Mouse (Mus musculus): ENCODE results near the gene Pcdh11x. TPM values are rescaled to one million over a fixed set of nuclear protein-coding genes. Genes with fewer than 3 reads are reported as not detected.
"Not testable (repeated sequence)": the region's sequence is repeated elsewhere in the genome, so short reads cannot be mapped to it uniquely, and the experiment has no call there.

Pcdh11x gene
- polyA plus RNA-seq, 1 experiment from 2014 or later: 17.6 TPM

GRCm38 (mm10) chrX:120599309-120599708, 309.2 kb downstream of the Pcdh11x start:
- no peaks in the 10 kb centered on the region for H3K4me1 ChIP-seq (replicated peaks)
- no peak overlapping the region for H3K4me2 ChIP-seq
- 90% methylated on average over 1 of the region's 1 CpGs for WGBS
- H3K27me3 ChIP-seq: no peaks in the 10 kb centered on the region
- no peak overlapping the region for H3K9ac ChIP-seq
- H3K9me3 ChIP-seq: no peaks in the 10 kb centered on the region
- H3K27ac ChIP-seq: no peak overlapping the region
- H3K36me3 ChIP-seq: no peaks in the 10 kb centered on the region
- no peak overlapping the region for H3K4me3 ChIP-seq
- ATAC-seq (ENCODE audit: low FRiP score): no peak

GRCm38 (mm10) chrX:120618460-120618859, 328.4 kb downstream of the Pcdh11x start:
- Histone ChIP-seq H3K4me3 (no peak overlapping the region), H3K4me1 (replicated peaks) (no peaks in the 10 kb centered on the region), H3K9me3 (no peaks in the 10 kb centered on the region), H3K27ac (no peak overlapping the region), H3K27me3 (no peaks in the 10 kb centered on the region), H3K36me3 (no peaks in the 10 kb centered on the region), H3K4me2 (no peak overlapping the region), H3K9ac (no peak overlapping the region)
- 61% methylated on average over 4 of the region's 4 CpGs for WGBS
- ATAC-seq (ENCODE audit: low FRiP score): no peak

GRCm38 (mm10) chrX:120670236-120670635, 380.2 kb downstream of the Pcdh11x start:
- H3K27ac ChIP-seq; ATAC-seq (ENCODE audit: low FRiP score); H3K4me3 ChIP-seq; H3K4me2 ChIP-seq; H3K4me1 ChIP-seq (replicated peaks); H3K9me3 ChIP-seq; H3K36me3 ChIP-seq; H3K9ac ChIP-seq; H3K27me3 ChIP-seq: not testable (repeated sequence)
- WGBS: 91% methylated on average over 1 of the region's 1 CpGs

- no peaks in the 10 kb centered on the region for H3K9me3 ChIP-seq
- no peak overlapping the region for H3K4me3 ChIP-seq
- H3K4me1 ChIP-seq (replicated peaks): no peaks in the 10 kb centered on the region
- no peak overlapping the region for H3K4me2 ChIP-seq
- no peak overlapping the region for H3K27ac ChIP-seq
- no peak overlapping the region for H3K9ac ChIP-seq
- no peaks in the 10 kb centered on the region for H3K36me3 ChIP-seq
- H3K27me3 ChIP-seq: no peaks in the 10 kb centered on the region
- ATAC-seq (ENCODE audit: low FRiP score): no peak
Measured at GRCm38 (mm10) chrX:120734144-120734543, 444.1 kb downstream of the Pcdh11x start.

GRCm38 (mm10) chrX:120735792-120736191, 445.7 kb downstream of the Pcdh11x start:
- no peaks in the 10 kb centered on the region for H3K9me3 ChIP-seq
- H3K4me1 ChIP-seq (replicated peaks): no peaks in the 10 kb centered on the region
- H3K4me2 ChIP-seq: no peak overlapping the region
- WGBS: 36% methylated on average over 1 of the region's 1 CpGs
- no peak overlapping the region for H3K27ac ChIP-seq
- no peak overlapping the region for H3K9ac ChIP-seq
- no peak overlapping the region for H3K4me3 ChIP-seq
- H3K27me3 ChIP-seq: no peaks in the 10 kb centered on the region
- no peaks in the 10 kb centered on the region for H3K36me3 ChIP-seq
- ATAC-seq (ENCODE audit: low FRiP score): no peak

- no peaks in the 10 kb centered on the region for H3K36me3 ChIP-seq
- no peak overlapping the region for H3K9ac ChIP-seq
- no peak for ATAC-seq (ENCODE audit: low FRiP score)
- H3K4me2 ChIP-seq: no peak overlapping the region
- H3K9me3 ChIP-seq: no peaks in the 10 kb centered on the region
- H3K4me1 ChIP-seq (replicated peaks): no peaks in the 10 kb centered on the region
- no peaks in the 10 kb centered on the region for H3K27me3 ChIP-seq
- no peak overlapping the region for H3K27ac ChIP-seq
- 64% methylated on average over 3 of the region's 3 CpGs for WGBS
- no peak overlapping the region for H3K4me3 ChIP-seq
Measured at GRCm38 (mm10) chrX:120944556-120944955, 654.5 kb downstream of the Pcdh11x start.

Other genes with a start within 250 kb of the Pcdh11x start
- gene H2afb3, start 22.8 kb downstream of the Pcdh11x start, polyA plus RNA-seq (2015; fragmentation: Nextera tagmentation; extraction: Ambion mirVana): not detected in 2 replicates

Measured in hindbrain, embryonic 13.5 days (tissue).